Mouse (Mus musculus): ENCODE data around the gene Mrtfa. TPM values are rescaled to one million over a fixed set of nuclear protein-coding genes. Genes with fewer than 3 reads are reported as not detected.
A peak's percentile ranks its signal among the peaks of the same experiment; 100 is the strongest.

The Mrtfa gene
- polyA plus RNA-seq, 1 experiment from 2014 or later = 61.9 TPM

GRCm38 (mm10) chr15:81093032-81093431, 97.5 kb downstream of the Mrtfa start:
- 97% methylated on average over 4 of the region's 4 CpGs for WGBS (ENCODE audit: missing documents)
- Histone ChIP-seq H3K4me3 (ENCODE audit: inconsistent target) (no peak overlapping the region), H3K79me2 (ENCODE audit: inconsistent target) (peaks cover 100% of the 10 kb centered on the region), H3K27ac (no peak overlapping the region), H3K36me3 (ENCODE audit: inconsistent target) (no peaks in the 10 kb centered on the region; the same call in 1 of the 2 replicates)

- 90% methylated on average over 9 of the region's 9 CpGs for whole genome bisulfite sequencing (ENCODE audit: missing documents)
- Histone ChIP-seq H3K79me2 (ENCODE audit: inconsistent target) (peaks cover 100% of the 10 kb centered on the region), H3K27ac (no peak overlapping the region), H3K36me3 (ENCODE audit: inconsistent target) (no peaks in the 10 kb centered on the region; the same call in 1 of the 2 replicates), H3K4me3 (ENCODE audit: inconsistent target) (no peak overlapping the region)
Observed at GRCm38 (mm10) chr15:81091718-81092117, 98.8 kb downstream of the Mrtfa start.

GRCm38 (mm10) chr15:81087529-81087928, 103.0 kb downstream of the Mrtfa start:
- H3K27ac ChIP-seq = no peak overlapping the region
- peaks cover 98% of the 10 kb centered on the region for H3K79me2 ChIP-seq (ENCODE audit: inconsistent target)
- no peak overlapping the region for H3K4me3 ChIP-seq (ENCODE audit: inconsistent target)
- WGBS (ENCODE audit: missing documents) = 92% methylated on average over 5 of the region's 7 CpGs
- no peaks in the 10 kb centered on the region for H3K36me3 ChIP-seq (ENCODE audit: inconsistent target)

GRCm38 (mm10) chr15:81086644-81087480, 103.7 kb downstream of the Mrtfa start:
- H3K36me3 ChIP-seq (ENCODE audit: inconsistent target) = no peaks in the 10 kb centered on the region
- no peak overlapping the region for H3K27ac ChIP-seq
- peaks cover 98% of the 10 kb centered on the region for H3K79me2 ChIP-seq (ENCODE audit: inconsistent target)
- WGBS (ENCODE audit: missing documents) = 90% methylated on average over 8 of the region's 8 CpGs
- H3K4me3 ChIP-seq (ENCODE audit: inconsistent target) = no peak overlapping the region

GRCm38 (mm10) chr15:81083826-81084225, 106.7 kb downstream of the Mrtfa start:
- Histone ChIP-seq H3K27ac (peak overlapping the region; percentile 88), H3K4me3 (ENCODE audit: inconsistent target) (no peak overlapping the region), H3K79me2 (ENCODE audit: inconsistent target) (peaks cover 98% of the 10 kb centered on the region), H3K36me3 (ENCODE audit: inconsistent target) (no peaks in the 10 kb centered on the region; the same call in 1 of the 2 replicates)
- 72% methylated on average over 9 of the region's 9 CpGs for WGBS (ENCODE audit: missing documents)

- Histone ChIP-seq H3K79me2 (ENCODE audit: inconsistent target) (peaks cover 98% of the 10 kb centered on the region), H3K27ac (peak overlapping the region; percentile 88), H3K36me3 (ENCODE audit: inconsistent target) (no peaks in the 10 kb centered on the region; the same call in 1 of the 2 replicates), H3K4me3 (ENCODE audit: inconsistent target) (no peak overlapping the region)
- WGBS (ENCODE audit: missing documents) = 20% methylated on average over 4 of the region's 4 CpGs
Observed at GRCm38 (mm10) chr15:81083281-81083680, 107.3 kb downstream of the Mrtfa start.

- 21% methylated on average over 4 of the region's 4 CpGs for whole genome bisulfite sequencing (ENCODE audit: missing documents)
- Histone ChIP-seq H3K36me3 (ENCODE audit: inconsistent target) (no peaks in the 10 kb centered on the region; the same call in 1 of the 2 replicates), H3K4me3 (ENCODE audit: inconsistent target) (no peak overlapping the region), H3K27ac (peak overlapping the region; percentile 88), H3K79me2 (ENCODE audit: inconsistent target) (peaks cover 98% of the 10 kb centered on the region)
Observed at GRCm38 (mm10) chr15:81081216-81081615, 109.3 kb downstream of the Mrtfa start.

GRCm38 (mm10) chr15:81080405-81080804, 110.2 kb downstream of the Mrtfa start:
- Histone ChIP-seq H3K36me3 (ENCODE audit: inconsistent target) (no peaks in the 10 kb centered on the region; the same call in 1 of the 2 replicates), H3K4me3 (ENCODE audit: inconsistent target) (no peak overlapping the region), H3K27ac (peak overlapping the region; percentile 88), H3K79me2 (ENCODE audit: inconsistent target) (peaks cover 98% of the 10 kb centered on the region)
- WGBS (ENCODE audit: missing documents) = 87% methylated on average over 7 of the region's 9 CpGs

GRCm38 (mm10) chr15:81079255-81079654, 111.3 kb downstream of the Mrtfa start:
- Histone ChIP-seq H3K27ac (no peak overlapping the region), H3K4me3 (ENCODE audit: inconsistent target) (no peak overlapping the region), H3K36me3 (ENCODE audit: inconsistent target) (no peaks in the 10 kb centered on the region; the same call in 1 of the 2 replicates), H3K79me2 (ENCODE audit: inconsistent target) (peaks cover 91% of the 10 kb centered on the region)
- 98% methylated on average over 3 of the region's 3 CpGs for WGBS (ENCODE audit: missing documents)

- H3K79me2 ChIP-seq (ENCODE audit: inconsistent target) = peaks cover 93% of the 10 kb centered on the region
- 89% methylated on average over 4 of the region's 4 CpGs for WGBS (ENCODE audit: missing documents)
- H3K36me3 ChIP-seq (ENCODE audit: inconsistent target) = peaks cover under 1% of the 10 kb centered on the region; the same call in 1 of the 2 replicates
- no peak overlapping the region for H3K4me3 ChIP-seq (ENCODE audit: inconsistent target)
- H3K27ac ChIP-seq = no peak overlapping the region
Observed at GRCm38 (mm10) chr15:81077551-81077950, 113.0 kb downstream of the Mrtfa start.

- Histone ChIP-seq H3K79me2 (ENCODE audit: inconsistent target) (peaks cover 93% of the 10 kb centered on the region), H3K4me3 (ENCODE audit: inconsistent target) (no peak overlapping the region), H3K36me3 (ENCODE audit: inconsistent target) (peaks cover 16% of the 10 kb centered on the region; the same call in 1 of the 2 replicates), H3K27ac (peak overlapping the region; percentile 95)
- 10% methylated on average over 1 of the region's 1 CpGs for WGBS (ENCODE audit: missing documents)
Observed at GRCm38 (mm10) chr15:81074543-81074942, 116.0 kb downstream of the Mrtfa start.

GRCm38 (mm10) chr15:81073751-81074150, 116.8 kb downstream of the Mrtfa start:
- 7% methylated on average over 2 of the region's 2 CpGs for WGBS (ENCODE audit: missing documents)
- H3K27ac ChIP-seq = peak overlapping the region; percentile 95
- peaks cover 24% of the 10 kb centered on the region; the same call in 1 of the 2 replicates for H3K36me3 ChIP-seq (ENCODE audit: inconsistent target)
- no peak overlapping the region for H3K4me3 ChIP-seq (ENCODE audit: inconsistent target)
- peaks cover 93% of the 10 kb centered on the region for H3K79me2 ChIP-seq (ENCODE audit: inconsistent target)

- 100% methylated on average over 2 of the region's 2 CpGs for WGBS (ENCODE audit: missing documents)
Observed at GRCm38 (mm10) chr15:81072748-81073147, 117.8 kb downstream of the Mrtfa start.

GRCm38 (mm10) chr15:81070470-81070869, 120.1 kb downstream of the Mrtfa start:
- peaks cover 43% of the 10 kb centered on the region; the same call in 1 of the 2 replicates for H3K36me3 ChIP-seq (ENCODE audit: inconsistent target)
- WGBS (ENCODE audit: missing documents) = 64% methylated on average over 1 of the region's 1 CpGs
- H3K4me3 ChIP-seq (ENCODE audit: inconsistent target) = no peak overlapping the region
- peaks cover 93% of the 10 kb centered on the region for H3K79me2 ChIP-seq (ENCODE audit: inconsistent target)
- H3K27ac ChIP-seq = 0 out of 2 replicates have a peak overlapping the region, but pooled peaks have one; percentile 5

More at GRCm38 (mm10) chr15:81072748-81073147, 117.8 kb downstream of the Mrtfa start:
- H3K36me3 ChIP-seq (ENCODE audit: inconsistent target) = peaks cover 29% of the 10 kb centered on the region; the same call in 1 of the 2 replicates
- H3K4me3 ChIP-seq (ENCODE audit: inconsistent target) = no peak overlapping the region
- peaks cover 93% of the 10 kb centered on the region for H3K79me2 ChIP-seq (ENCODE audit: inconsistent target)
- H3K27ac ChIP-seq = peak overlapping the region; percentile 95

Data from macrophage (primary cell).